Mouse (Mus musculus): ENCODE data around the gene Sh3gl2. TPM values are rescaled to one million over a fixed set of nuclear protein-coding genes. Genes with fewer than 3 reads are reported as not detected.

Sh3gl2 gene
- total and polyA plus RNA-seq, 3 experiments, result 0.05 TPM; not detected in 2

- Histone ChIP-seq H3K27me3 (ENCODE audit: insufficient read depth, low read length) (no peaks in the 10 kb centered on the region), H3K9me3 (replicated peaks) (peaks cover 5% of the 10 kb centered on the region), H3K36me3 (replicated peaks) (no peaks in the 10 kb centered on the region), H3K4me3 (ENCODE audit: low read depth, low read length) (no peak overlapping the region), H3K4me1 (ENCODE audit: insufficient read depth, low read depth, low read length) (no peaks in the 10 kb centered on the region)
- ATAC-seq (ENCODE audit: extremely low read depth, insufficient number of reproducible peaks, low FRiP score, poor library complexity, severe bottlenecking) (no peak), DNase-seq (ENCODE audit: low spot score) (no peak)
- TF ChIP-seq CTCF (IDR thresholded peaks at IDR 0.05; ENCODE audit: low read depth, low read length), result no peak
- no peak for TF ChIP-seq POLR2AphosphoS5 (IDR thresholded peaks at IDR 0.05; ENCODE audit: insufficient replicate concordance, low read depth, low read length)
- no peak for TF ChIP-seq TAL1 (conservative IDR thresholded peaks at IDR 0.05; ENCODE audit: low read depth, low read length)
These were observed 354.8 kb downstream of the Sh3gl2 start for GRCm38 (mm10) chr4:85559753-85560152.

- Histone ChIP-seq H3K27me3 (ENCODE audit: insufficient read depth, low read length) (no peaks in the 10 kb centered on the region), H3K4me3 (ENCODE audit: low read depth, low read length) (no peak overlapping the region), H3K9me3 (replicated peaks) (no peaks in the 10 kb centered on the region), H3K4me1 (ENCODE audit: insufficient read depth, low read depth, low read length) (no peaks in the 10 kb centered on the region), H3K36me3 (replicated peaks) (no peaks in the 10 kb centered on the region)
- DNase-seq (ENCODE audit: low spot score), result no peak
- ATAC-seq (ENCODE audit: extremely low read depth, insufficient number of reproducible peaks, low FRiP score, poor library complexity, severe bottlenecking), result no peak
- no peak for TF ChIP-seq GATA2 (IDR thresholded peaks at IDR 0.05; ENCODE audit: borderline replicate concordance, low read depth, low read length)
These were observed 380.5 kb downstream of the Sh3gl2 start for GRCm38 (mm10) chr4:85585426-85585825.

DNA sequence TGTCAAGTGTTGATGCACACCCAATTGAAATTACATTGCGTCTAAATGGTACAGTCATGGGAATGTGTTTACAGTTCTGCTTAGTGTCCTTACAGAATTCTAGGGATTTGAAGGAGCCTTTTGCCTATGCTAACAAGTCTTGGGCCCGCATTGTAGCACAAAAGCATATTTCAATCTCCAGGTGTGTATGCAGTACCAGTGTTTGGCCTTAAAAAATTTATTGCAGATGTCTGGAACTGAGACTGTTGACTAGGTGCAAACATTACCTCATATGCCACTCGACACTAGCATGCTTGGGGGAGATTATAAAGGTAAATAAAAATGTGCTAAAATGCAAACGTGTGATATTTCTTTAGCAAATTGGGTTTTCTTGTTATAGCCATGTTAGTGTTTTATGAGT is 384.0 kb downstream of the Sh3gl2 start:
- TF ChIP-seq GATA2 (IDR thresholded peaks at IDR 0.05; ENCODE audit: borderline replicate concordance, low read depth, low read length) (no peak), CTCF (IDR thresholded peaks at IDR 0.05; ENCODE audit: low read depth, low read length) (no peak), TAL1 (conservative IDR thresholded peaks at IDR 0.05; ENCODE audit: low read depth, low read length) (no peak), GATA1 (IDR thresholded peaks at IDR 0.05; ENCODE audit: borderline replicate concordance, low read length) (no peak), POLR2AphosphoS5 (IDR thresholded peaks at IDR 0.05; ENCODE audit: insufficient replicate concordance, low read depth, low read length) (no peak)

DNA sequence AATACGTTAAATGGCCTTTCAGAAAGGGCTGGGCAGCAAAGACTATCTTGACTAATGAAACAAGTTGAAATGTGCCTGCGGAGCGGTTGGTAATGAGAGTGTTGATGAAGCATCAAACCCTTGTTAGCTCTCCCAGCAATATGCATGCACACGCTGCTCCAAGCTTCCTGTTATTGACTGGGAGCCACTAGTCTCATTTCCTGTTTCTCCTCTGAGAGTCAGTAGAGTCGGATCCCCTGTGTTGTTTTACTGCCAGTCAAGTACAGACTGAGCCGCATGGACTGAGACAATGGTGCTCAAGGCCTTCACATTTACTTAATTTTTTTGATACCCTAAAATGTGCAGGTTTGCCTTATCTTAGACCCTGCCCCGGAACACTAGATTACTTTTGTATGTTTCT is 386.1 kb downstream of the Sh3gl2 start:
- H3K4me1 ChIP-seq (ENCODE audit: insufficient read depth, low read depth, low read length), result no peaks in the 10 kb centered on the region
- DNase-seq (ENCODE audit: low spot score) (no peak), ATAC-seq (ENCODE audit: extremely low read depth, insufficient number of reproducible peaks, low FRiP score, poor library complexity, severe bottlenecking) (no peak)
- H3K27me3 ChIP-seq (ENCODE audit: insufficient read depth, low read length), result no peaks in the 10 kb centered on the region
- no peaks in the 10 kb centered on the region for H3K9me3 ChIP-seq (replicated peaks)
- no peak overlapping the region for H3K4me3 ChIP-seq (ENCODE audit: low read depth, low read length)
- TF ChIP-seq GATA1 (IDR thresholded peaks at IDR 0.05; ENCODE audit: borderline replicate concordance, low read length) (no peak), TAL1 (conservative IDR thresholded peaks at IDR 0.05; ENCODE audit: low read depth, low read length) (no peak), POLR2AphosphoS5 (IDR thresholded peaks at IDR 0.05; ENCODE audit: insufficient replicate concordance, low read depth, low read length) (no peak), CTCF (IDR thresholded peaks at IDR 0.05; ENCODE audit: low read depth, low read length) (no peak), GATA2 (IDR thresholded peaks at IDR 0.05; ENCODE audit: borderline replicate concordance, low read depth, low read length) (no peak)
- no peaks in the 10 kb centered on the region for H3K36me3 ChIP-seq (replicated peaks)

More for the DNA sequence above, 384.0 kb downstream of the Sh3gl2 start:
- Histone ChIP-seq H3K4me3 (ENCODE audit: low read depth, low read length) (no peak overlapping the region), H3K27me3 (ENCODE audit: insufficient read depth, low read length) (no peaks in the 10 kb centered on the region), H3K36me3 (replicated peaks) (no peaks in the 10 kb centered on the region), H3K4me1 (ENCODE audit: insufficient read depth, low read depth, low read length) (no peaks in the 10 kb centered on the region), H3K9me3 (replicated peaks) (no peaks in the 10 kb centered on the region)
- ATAC-seq (ENCODE audit: extremely low read depth, insufficient number of reproducible peaks, low FRiP score, poor library complexity, severe bottlenecking) (no peak), DNase-seq (ENCODE audit: low spot score) (no peak)

GRCm38 (mm10) chr4:85594159-85594558 is 389.2 kb downstream of the Sh3gl2 start:
- no peak for TF ChIP-seq GATA2 (IDR thresholded peaks at IDR 0.05; ENCODE audit: borderline replicate concordance, low read depth, low read length)
- DNase-seq (ENCODE audit: low spot score), result no peak
- Histone ChIP-seq H3K9me3 (replicated peaks) (no peaks in the 10 kb centered on the region), H3K4me1 (ENCODE audit: insufficient read depth, low read depth, low read length) (no peaks in the 10 kb centered on the region), H3K36me3 (replicated peaks) (no peaks in the 10 kb centered on the region), H3K27me3 (ENCODE audit: insufficient read depth, low read length) (no peaks in the 10 kb centered on the region), H3K4me3 (ENCODE audit: low read depth, low read length) (no peak overlapping the region)
- no peak for ATAC-seq (ENCODE audit: extremely low read depth, insufficient number of reproducible peaks, low FRiP score, poor library complexity, severe bottlenecking)

DNA sequence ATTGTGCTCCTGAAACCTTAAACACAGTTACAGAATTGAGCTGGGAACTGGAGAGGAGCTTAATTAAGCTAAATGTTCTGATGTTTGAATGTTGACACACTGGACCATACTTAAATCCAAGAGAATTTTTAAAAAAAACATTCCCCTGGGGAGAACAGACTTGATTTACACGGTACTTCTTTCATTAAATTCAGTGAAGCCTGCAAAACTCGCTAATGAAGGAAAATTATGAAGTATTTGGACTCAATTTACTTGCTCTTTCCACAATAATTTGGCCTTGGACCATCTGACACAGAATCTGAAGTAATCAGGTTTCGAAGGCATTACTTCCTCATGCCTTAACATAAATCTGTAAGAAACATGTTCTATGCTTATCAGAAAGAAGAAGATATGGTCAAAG is 408.4 kb downstream of the Sh3gl2 start:
- Histone ChIP-seq H3K4me3 (ENCODE audit: low read depth, low read length) (no peak overlapping the region), H3K9me3 (replicated peaks) (0 out of 2 replicates have a peak, but pooled peaks cover 2% of the 10 kb centered on the region), H3K27me3 (ENCODE audit: insufficient read depth, low read length) (no peaks in the 10 kb centered on the region), H3K36me3 (replicated peaks) (no peaks in the 10 kb centered on the region), H3K4me1 (ENCODE audit: insufficient read depth, low read depth, low read length) (no peaks in the 10 kb centered on the region)
- DNase-seq (ENCODE audit: low spot score) (no peak), ATAC-seq (ENCODE audit: extremely low read depth, insufficient number of reproducible peaks, low FRiP score, poor library complexity, severe bottlenecking) (no peak)
- no peak for TF ChIP-seq TAL1 (conservative IDR thresholded peaks at IDR 0.05; ENCODE audit: low read depth, low read length)
- TF ChIP-seq GATA1 (IDR thresholded peaks at IDR 0.05; ENCODE audit: borderline replicate concordance, low read length), result no peak
- TF ChIP-seq POLR2AphosphoS5 (IDR thresholded peaks at IDR 0.05; ENCODE audit: insufficient replicate concordance, low read depth, low read length), result no peak
- TF ChIP-seq CTCF (IDR thresholded peaks at IDR 0.05; ENCODE audit: low read depth, low read length), result no peak
- no peak for TF ChIP-seq GATA2 (IDR thresholded peaks at IDR 0.05; ENCODE audit: borderline replicate concordance, low read depth, low read length)

- TF ChIP-seq GATA1 (IDR thresholded peaks at IDR 0.05; ENCODE audit: borderline replicate concordance, low read length) (no peak), TAL1 (conservative IDR thresholded peaks at IDR 0.05; ENCODE audit: low read depth, low read length) (no peak), CTCF (IDR thresholded peaks at IDR 0.05; ENCODE audit: low read depth, low read length) (no peak), POLR2AphosphoS5 (IDR thresholded peaks at IDR 0.05; ENCODE audit: insufficient replicate concordance, low read depth, low read length) (no peak), GATA2 (IDR thresholded peaks at IDR 0.05; ENCODE audit: borderline replicate concordance, low read depth, low read length) (no peak)
- DNase-seq (ENCODE audit: low spot score) (no peak), ATAC-seq (ENCODE audit: extremely low read depth, insufficient number of reproducible peaks, low FRiP score, poor library complexity, severe bottlenecking) (no peak)
- Histone ChIP-seq H3K27me3 (ENCODE audit: insufficient read depth, low read length) (no peaks in the 10 kb centered on the region), H3K36me3 (replicated peaks) (no peaks in the 10 kb centered on the region), H3K9me3 (replicated peaks) (0 out of 2 replicates have a peak, but pooled peaks cover 2% of the 10 kb centered on the region), H3K4me3 (ENCODE audit: low read depth, low read length) (no peak overlapping the region), H3K4me1 (ENCODE audit: insufficient read depth, low read depth, low read length) (no peaks in the 10 kb centered on the region)
These were observed 413.8 kb downstream of the Sh3gl2 start for GRCm38 (mm10) chr4:85618746-85619145.
